Mouse (Mus musculus) brain, embryonic 14.5 days (tissue): ENCODE measurements around the gene Bcr.

Experiments
- CTCF ChIP-seq: fragments of 200-500 bp; IDR thresholded peaks from 2 replicates; pipeline ENCODE4 v1.5.1; 2012; ENCODE audit warnings: inconsistent platforms, mild to moderate bottlenecking, moderate library complexity, borderline replicate concordance; ENCODE audit not compliant: insufficient read depth, insufficient read length; ENCODE audit errors: extremely low read depth
- POLR2A ChIP-seq: fragments of 200-500 bp; IDR thresholded peaks from 2 replicates; pipeline ENCODE4 v1.6.1; 2012; ENCODE audit warnings: mild to moderate bottlenecking, inconsistent platforms, borderline replicate concordance; ENCODE audit not compliant: poor library complexity, insufficient read depth, insufficient read length, severe bottlenecking; ENCODE audit errors: extremely low read depth

DNA sequence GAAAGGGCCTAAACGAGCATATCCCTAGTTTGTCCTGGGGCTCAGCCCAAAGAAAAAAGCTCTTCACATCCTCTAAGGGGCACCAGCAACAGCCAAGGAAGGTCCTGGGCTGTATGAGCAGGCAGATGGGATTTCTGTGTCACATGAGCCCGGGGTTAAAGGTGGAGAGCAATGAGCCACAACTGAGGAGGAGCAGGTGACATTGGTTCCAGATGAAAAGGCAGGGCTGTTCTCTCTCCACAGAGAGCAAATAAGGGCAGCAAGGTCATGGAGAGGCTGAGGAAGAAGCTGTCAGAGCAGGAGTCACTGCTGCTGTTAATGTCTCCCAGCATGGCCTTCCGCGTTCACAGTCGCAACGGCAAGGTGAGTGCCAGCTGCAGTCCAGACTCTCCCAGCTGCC, 96.4 kb downstream of the Bcr start:
- TF ChIP-seq POLR2A = no peak
- TF ChIP-seq CTCF = no peak
